Mouse (Mus musculus) bone marrow macrophage, adult 2 months (primary cell): ENCODE results near the gene Armh3. TPM values are rescaled to one million over a fixed set of nuclear protein-coding genes. Genes with fewer than 3 reads are reported as not detected.

ENCODE experiments used
- H3K27ac ChIP-seq: 2 replicates; pipeline ENCODE4 v1.5.1; 2012; ENCODE audit warnings: low read depth, low read length; ENCODE audit not compliant: insufficient read depth
- H3K4me1 ChIP-seq: 2 replicates; pipeline ENCODE4 v1.6.1; 2012; ENCODE audit warnings: low read length; ENCODE audit not compliant: control insufficient read depth, insufficient read depth
- H3K4me3 ChIP-seq: 2 replicates; pipeline ENCODE4 v1.5.1; 2012; ENCODE audit warnings: mild to moderate bottlenecking, low read length, moderate library complexity; ENCODE audit not compliant: insufficient read depth
- CTCF ChIP-seq: IDR thresholded peaks from 2 replicates; pipeline ENCODE4 v1.5.1; 2012; ENCODE audit warnings: low read depth, mild to moderate bottlenecking, low read length, moderate library complexity
- POLR2A ChIP-seq: IDR thresholded peaks from 2 replicates; pipeline ENCODE4 v1.6.1; 2012; ENCODE audit warnings: mild to moderate bottlenecking, low read depth, low read length, borderline replicate concordance
- polyA plus RNA-seq: library from polyadenylated mRNA; stranded (reverse); fragments of >200 nt; gene quantifications from 2 replicates; pipeline ENCODE4 v1.2.4, GENCODE M21; 2012; ENCODE audit not compliant: missing spikeins, insufficient read depth, insufficient read length

The Armh3 gene
- polyA plus RNA-seq, 1 experiment = 13.2 TPM

- no peak overlapping the region for H3K27ac ChIP-seq
Observed at GRCm38 (mm10) chr19:45796061-45796556, 202.2 kb downstream of the Armh3 start.

DNA sequence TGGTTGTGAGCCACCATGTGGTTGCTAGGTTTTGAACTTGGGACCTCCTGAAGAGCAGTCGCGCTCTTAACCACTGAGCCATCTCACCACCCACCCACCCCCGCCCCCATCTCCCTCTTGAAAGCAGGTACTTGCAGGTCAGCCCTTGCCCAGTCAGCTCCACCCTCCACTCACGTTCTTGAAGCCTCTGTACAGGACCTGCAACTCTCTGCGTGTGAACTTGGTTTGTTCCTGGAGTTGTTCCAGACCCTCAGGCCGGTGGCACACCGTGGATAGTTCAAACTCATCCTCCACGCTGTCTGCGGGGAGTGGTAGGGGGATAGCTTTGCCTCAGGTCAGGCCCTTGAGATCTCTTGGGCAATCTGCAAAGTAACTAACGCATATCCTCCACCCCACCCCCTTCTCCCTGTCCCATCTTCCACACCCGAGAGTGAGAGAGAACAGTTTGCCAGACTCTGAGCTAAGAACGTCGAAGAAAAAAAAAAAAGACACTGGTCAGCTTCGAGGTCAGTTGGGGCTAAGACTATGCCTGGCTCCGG, 202.8 kb downstream of the Armh3 start:
- no peak for TF ChIP-seq POLR2A
- no peak for TF ChIP-seq CTCF
- no peak overlapping the region for H3K4me3 ChIP-seq
- no peak overlapping the region for H3K27ac ChIP-seq
- H3K4me1 ChIP-seq = peaks cover 5% of the 10 kb centered on the region

More at GRCm38 (mm10) chr19:45796061-45796556, 202.2 kb downstream of the Armh3 start:
- Histone ChIP-seq H3K4me3 (no peak overlapping the region), H3K4me1 (no peaks in the 10 kb centered on the region; the same call in 1 of the 2 replicates)
- TF ChIP-seq CTCF = no peak
- TF ChIP-seq POLR2A = no peak

DNA sequence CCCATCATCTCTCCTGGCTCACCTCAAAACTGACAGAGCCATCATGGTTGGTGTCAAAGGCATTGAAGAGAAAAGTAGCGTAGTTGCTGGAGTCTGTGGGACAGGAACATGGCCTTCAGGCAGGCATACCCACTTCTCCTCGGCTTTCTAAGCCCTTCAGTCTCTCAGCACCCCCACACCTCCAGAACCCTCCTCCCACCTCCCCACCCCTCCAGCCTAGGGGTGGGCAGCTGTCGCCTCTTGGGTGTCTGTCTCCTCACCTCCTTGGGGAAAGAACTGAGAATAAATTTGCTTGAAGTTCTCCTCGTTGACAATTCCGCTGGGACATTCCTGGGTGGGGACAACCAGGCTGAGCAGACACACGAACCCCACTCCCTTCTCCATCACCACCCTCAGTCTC, 203.6 kb downstream of the Armh3 start:
- H3K27ac ChIP-seq = no peak overlapping the region
- peaks cover 7% of the 10 kb centered on the region for H3K4me1 ChIP-seq
- TF ChIP-seq CTCF (no peak), POLR2A (no peak)
- H3K4me3 ChIP-seq = no peak overlapping the region

- TF ChIP-seq CTCF = no peak
- TF ChIP-seq POLR2A = no peak
- no peak overlapping the region for H3K4me3 ChIP-seq
- no peak overlapping the region for H3K27ac ChIP-seq
- peaks cover 7% of the 10 kb centered on the region for H3K4me1 ChIP-seq
Observed at GRCm38 (mm10) chr19:45792404-45792803, 205.9 kb downstream of the Armh3 start.

- Histone ChIP-seq H3K27ac (peak overlapping the region; percentile 71), H3K4me3 (no peak overlapping the region), H3K4me1 (peaks cover 10% of the 10 kb centered on the region)
- no peak for TF ChIP-seq POLR2A
- no peak for TF ChIP-seq CTCF
Observed at GRCm38 (mm10) chr19:45789888-45790874, 208.1 kb downstream of the Armh3 start.

GRCm38 (mm10) chr19:45789365-45789764, 208.9 kb downstream of the Armh3 start:
- peaks cover 10% of the 10 kb centered on the region for H3K4me1 ChIP-seq
- no peak for TF ChIP-seq CTCF
- no peak for TF ChIP-seq POLR2A
- no peak overlapping the region for H3K27ac ChIP-seq

DNA sequence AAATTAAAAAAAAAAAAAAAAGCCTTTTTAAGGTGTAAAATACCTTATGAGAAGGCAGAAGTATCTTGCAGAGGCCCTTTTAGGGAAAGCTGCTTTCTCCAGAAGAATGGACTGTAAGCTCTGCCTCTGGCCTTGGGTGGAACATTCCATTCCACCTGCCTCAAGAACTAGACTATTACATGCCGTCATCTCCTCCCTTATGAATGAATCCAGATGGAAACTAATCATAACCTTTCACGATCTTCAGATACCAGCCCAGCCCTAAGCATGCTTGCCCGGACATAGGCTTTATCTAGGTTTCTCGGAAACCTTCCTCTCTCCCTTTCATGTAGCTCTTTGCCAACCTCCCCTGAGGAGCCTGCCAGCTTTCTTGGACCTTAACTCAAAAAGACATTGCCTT, 210.0 kb downstream of the Armh3 start:
- no peak overlapping the region for H3K27ac ChIP-seq
- TF ChIP-seq POLR2A = no peak
- H3K4me1 ChIP-seq = peaks cover 14% of the 10 kb centered on the region
- no peak overlapping the region for H3K4me3 ChIP-seq

More at GRCm38 (mm10) chr19:45789365-45789764, 208.9 kb downstream of the Armh3 start:
- no peak overlapping the region for H3K4me3 ChIP-seq

GRCm38 (mm10) chr19:45787450-45787849, 210.8 kb downstream of the Armh3 start:
- Histone ChIP-seq H3K4me3 (no peak overlapping the region), H3K4me1 (peaks cover 14% of the 10 kb centered on the region), H3K27ac (no peak overlapping the region)
- TF ChIP-seq POLR2A = no peak
- no peak for TF ChIP-seq CTCF

- Histone ChIP-seq H3K27ac (no peak overlapping the region), H3K4me3 (no peak overlapping the region), H3K4me1 (peaks cover 18% of the 10 kb centered on the region)
- TF ChIP-seq CTCF (no peak), POLR2A (no peak)
Observed at GRCm38 (mm10) chr19:45785470-45785869, 212.8 kb downstream of the Armh3 start.
